10 mouse cellular contexts compared by ENCODE assay signal in the genomic region with DNA sequence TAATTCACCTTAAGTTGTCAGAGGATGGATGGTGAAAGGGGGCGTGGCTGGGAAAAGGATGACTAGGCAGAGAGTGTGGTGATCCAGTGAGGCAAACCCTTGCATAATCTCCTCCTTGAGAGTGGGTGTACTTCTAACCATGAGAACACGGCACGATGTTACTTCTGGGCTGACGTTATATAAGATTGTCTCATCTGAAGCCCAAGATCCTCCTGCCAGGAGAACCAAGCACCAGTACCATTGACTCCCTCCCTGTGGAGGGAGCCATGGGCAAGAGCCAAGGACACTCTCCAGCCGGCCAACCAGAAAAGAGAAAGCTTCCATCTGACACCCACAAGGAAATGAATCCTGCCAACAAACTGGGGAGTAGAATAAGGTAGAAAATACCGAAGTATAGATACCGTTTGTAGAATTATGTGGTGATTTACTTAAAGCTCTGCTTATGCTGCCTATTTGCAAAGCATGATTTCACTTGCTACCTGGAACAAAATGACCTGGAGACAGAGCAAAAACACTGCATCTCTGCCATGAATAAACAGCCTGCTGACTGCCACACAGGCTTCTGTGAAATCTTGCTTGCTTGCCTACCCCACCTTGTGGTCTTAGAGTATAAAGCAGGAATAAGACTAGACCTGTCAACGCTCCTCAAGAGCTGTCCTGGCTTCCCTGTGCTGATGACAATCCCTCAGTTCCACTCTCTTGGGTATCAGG. TPM values are rescaled to one million over a fixed set of nuclear protein-coding genes. Genes with fewer than 3 reads are reported as not detected.
DNase-seq lines count a peak whose midpoint lies in the region; ATAC-seq lines count a peak whose summit lies in the region.
"Had no signal": no experiment of that assay in that cellular context is flagged by ENCODE, and none has a peak within 500 bp of the region (broad histone marks: within the 10 kb centered on the region; RNA-seq: fewer than 3 reads in every experiment).

No protein-coding gene starts in this region.

- WGBS in hindbrain, embryonic 16.5 days = 36% methylated on average over 8 of the region's 8 CpGs
- 49% methylated on average over 8 of the region's 8 CpGs for WGBS in neural tube, embryonic 13.5 days

- H3K4me3 ChIP-seq in hindbrain, embryonic 16.5 days (ENCODE audit: low read length) = no peak overlapping the region
- no peak overlapping the region for H3K4me3 ChIP-seq in neural tube, embryonic 13.5 days

- intact Hi-C loops in left cerebral cortex, postnatal 14 days (cut with DNase I) = loop anchor here (5.0 kb wide), 3 partner anchors 641 to 746 kb away; partner anchors contain the start of genes Caly and Sprn

- no peak overlapping the region for H3K9ac ChIP-seq in hindbrain, embryonic 16.5 days (ENCODE audit: low read depth, low read length)
- no peak overlapping the region for H3K9ac ChIP-seq in neural tube, embryonic 13.5 days

- DNase-seq in adrenal gland, adult (ENCODE audit: inconsistent age in 2 of 2, low spot score in 1 of 2) = peak; percentile 72 to 82
- no peak for DNase-seq in adrenal gland, postnatal 25 days
- DNase-seq in right cerebral cortex, adult 18-20 months = peak; percentile 83
- DNase-seq in right cerebral cortex, postnatal 4 days = no peak
- peak; percentile 62 to 91 for DNase-seq in left cerebral cortex, postnatal 14 days (ENCODE audit: low spot score in 2 of 2)
- DNase-seq in spleen, postnatal 36 days (ENCODE audit: low spot score in 2 of 2) = no peak

- H3K27me3 ChIP-seq in hindbrain, embryonic 16.5 days (replicated peaks; ENCODE audit: control insufficient read depth, insufficient read depth, low read length) = no peaks in the 10 kb centered on the region
- H3K27me3 ChIP-seq in neural tube, embryonic 13.5 days = no peaks in the 10 kb centered on the region

- H3K4me1 ChIP-seq in hindbrain, embryonic 16.5 days (ENCODE audit: control insufficient read depth, insufficient read depth, low read depth, low read length) = no peaks in the 10 kb centered on the region
- no peaks in the 10 kb centered on the region for H3K4me1 ChIP-seq in neural tube, embryonic 13.5 days (replicated peaks)

- no peak overlapping the region for H3K27ac ChIP-seq in hindbrain, embryonic 16.5 days (ENCODE audit: low read depth, low read length)
- H3K27ac ChIP-seq in neural tube, embryonic 13.5 days (replicated peaks) = no peak overlapping the region

- no peak overlapping the region for H3K4me2 ChIP-seq in hindbrain, embryonic 16.5 days (ENCODE audit: low read length)
- no peak overlapping the region for H3K4me2 ChIP-seq in neural tube, embryonic 13.5 days

- no peaks in the 10 kb centered on the region for H3K9me3 ChIP-seq in hindbrain, embryonic 16.5 days (ENCODE audit: control insufficient read depth, low read length)
- no peaks in the 10 kb centered on the region for H3K9me3 ChIP-seq in neural tube, embryonic 13.5 days

- peak; percentile 80; the same call in 1 of the 2 replicates for ATAC-seq in hindbrain, embryonic 16.5 days
- ATAC-seq in neural tube, embryonic 13.5 days (ENCODE audit: low read depth) = peak; percentile 32; the same call in 1 of the 2 replicates

- no peaks in the 10 kb centered on the region for H3K36me3 ChIP-seq in hindbrain, embryonic 16.5 days (ENCODE audit: control insufficient read depth, insufficient read depth, low read length)
- no peaks in the 10 kb centered on the region for H3K36me3 ChIP-seq in neural tube, embryonic 13.5 days

RNA-seq across cellular contexts. Expression of gene Zfp941, which starts 6.3 kb away (rescaled TPM):
- 1.8 and 2.6 TPM in 2 replicates for total RNA-seq in adrenal gland, postnatal 25 days (2021)
- polyA plus RNA-seq in hindbrain, embryonic 16.5 days (2015; fragmentation: Nextera tagmentation; extraction: Ambion mirVana) = 28.8 and 32.3 TPM in 2 replicates
- 10 to 100 TPM; 15.3 to 16.3 TPM for total RNA-seq in left cerebral cortex, postnatal 14 days (2021)
- 21.5 and 24.8 TPM in 2 replicates for polyA plus RNA-seq in neural tube, embryonic 13.5 days (2015; fragmentation: Nextera tagmentation; extraction: Ambion mirVana)
- polyA plus RNA-seq: spleen, adult 2 months had no signal

RNA-seq across cellular contexts. Expression of gene Urah, which starts 6.5 kb away (rescaled TPM):
- 0.61 and 2.8 TPM in 2 replicates for total RNA-seq in adrenal gland, postnatal 25 days (2021)
- not detected in 2 replicates for polyA plus RNA-seq in hindbrain, embryonic 16.5 days (2015; fragmentation: Nextera tagmentation; extraction: Ambion mirVana)
- 1 to 10 TPM; 1.1 to 1.5 TPM for total RNA-seq in left cerebral cortex, postnatal 14 days (2021)
- polyA plus RNA-seq in neural tube, embryonic 13.5 days (2015; fragmentation: Nextera tagmentation; extraction: Ambion mirVana) = not detected in 2 replicates

RNA-seq across cellular contexts. Expression of gene Scgb1c1, which starts 17.0 kb away (rescaled TPM):
- total RNA-seq in adrenal gland, postnatal 25 days (2021) = not detected in 2 replicates
- not detected in 2 replicates for polyA plus RNA-seq in hindbrain, embryonic 16.5 days (2015; fragmentation: Nextera tagmentation; extraction: Ambion mirVana)
- total RNA-seq in left cerebral cortex, postnatal 14 days (2021) = not detected
- polyA plus RNA-seq in neural tube, embryonic 13.5 days (2015; fragmentation: Nextera tagmentation; extraction: Ambion mirVana) = not detected in 2 replicates

RNA-seq across cellular contexts. Expression of gene Odf3, which starts 19.3 kb away (rescaled TPM):
- 0.62 TPM in 1 of 2 replicates, not detected in the other for total RNA-seq in adrenal gland, postnatal 25 days (2021)
- polyA plus RNA-seq in hindbrain, embryonic 16.5 days (2015; fragmentation: Nextera tagmentation; extraction: Ambion mirVana) = 0.21 and 0.29 TPM in 2 replicates
- total RNA-seq in left cerebral cortex, postnatal 14 days (2021) = not detected
- not detected in 2 replicates for polyA plus RNA-seq in neural tube, embryonic 13.5 days (2015; fragmentation: Nextera tagmentation; extraction: Ambion mirVana)
- total RNA-seq: heart, adult 18-20 months had no signal
- polyA plus RNA-seq: spleen, adult 2 months had no signal

RNA-seq across cellular contexts. Expression of gene Gm45785, which starts 27.8 kb away (rescaled TPM):
- 1.5 TPM in 1 of 2 replicates, not detected in the other for total RNA-seq in adrenal gland, postnatal 25 days (2021)
- 0.19 TPM in 1 of 2 replicates, not detected in the other for polyA plus RNA-seq in hindbrain, embryonic 16.5 days (2015; fragmentation: Nextera tagmentation; extraction: Ambion mirVana)
- total RNA-seq in left cerebral cortex, postnatal 14 days (2021) = under 1 TPM; 0.93 to 0.99 TPM
- polyA plus RNA-seq in neural tube, embryonic 13.5 days (2015; fragmentation: Nextera tagmentation; extraction: Ambion mirVana) = 1.4 TPM in 1 of 2 replicates, not detected in the other
- total RNA-seq: heart, adult 18-20 months had no signal
- polyA plus RNA-seq: spleen, adult 2 months had no signal

Comparison
In these comparisons a context has a peak if more than half of its experiments do, and no peak if none do; other contexts are left out.
1. DNase-seq: peak in adrenal gland, adult (2 of 2), right cerebral cortex, adult 18-20 months (single experiment) and left cerebral cortex, postnatal 14 days (2 of 2); none in adrenal gland, postnatal 25 days (single experiment), right cerebral cortex, postnatal 4 days (single experiment) and spleen, postnatal 36 days (0 of 2).